Mouse (Mus musculus) heart, postnatal 0 days (tissue): ENCODE measurements around the gene Defa26.
"Not testable (repeated sequence)": the region's sequence is repeated elsewhere in the genome, so short reads cannot be mapped to it uniquely, and the experiment has no call there.

Experiments
- CTCF ChIP-seq: IDR thresholded peaks from 2 replicates; pipeline ENCODE4 v1.5.1; 2016; ENCODE audit warnings: antibody characterized with exemption, control low read depth, low read depth
- EP300 ChIP-seq: IDR thresholded peaks from 2 replicates; pipeline ENCODE4 v1.6.1; 2016; ENCODE audit warnings: antibody characterized with exemption, low read depth

DNA sequence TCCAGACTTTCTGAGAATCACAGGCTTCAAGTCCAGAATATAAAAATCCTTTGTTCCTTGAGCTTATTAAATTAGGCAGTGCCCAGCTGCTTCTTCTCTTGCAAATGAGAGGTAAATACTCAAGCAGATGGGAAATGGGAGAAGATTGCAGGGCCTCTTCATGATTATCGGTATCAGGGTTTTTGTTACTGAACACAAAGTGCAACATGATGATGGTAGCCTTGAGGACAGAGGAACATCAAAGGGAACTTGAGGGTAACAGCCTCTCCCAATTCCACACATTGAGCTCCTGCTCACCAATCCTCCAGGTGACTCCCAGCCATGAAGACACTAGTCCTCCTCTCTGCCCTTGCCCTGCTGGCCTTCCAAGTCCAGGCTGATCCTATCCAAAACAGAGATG is 35.3 kb upstream of the Defa26 start, which contains the start of gene Defa28:
- TF ChIP-seq CTCF, EP300: not testable (repeated sequence)
